Mouse (Mus musculus) retina, embryonic 14.5 days (tissue): ENCODE results near the gene Wnk4.

Source experiments
- DNase-seq: peaks from one replicate; pipeline ENCODE4 v3.0.0-alpha.2; 2015; ENCODE audit warnings: low spot score

Gene Wnk4

DNA sequence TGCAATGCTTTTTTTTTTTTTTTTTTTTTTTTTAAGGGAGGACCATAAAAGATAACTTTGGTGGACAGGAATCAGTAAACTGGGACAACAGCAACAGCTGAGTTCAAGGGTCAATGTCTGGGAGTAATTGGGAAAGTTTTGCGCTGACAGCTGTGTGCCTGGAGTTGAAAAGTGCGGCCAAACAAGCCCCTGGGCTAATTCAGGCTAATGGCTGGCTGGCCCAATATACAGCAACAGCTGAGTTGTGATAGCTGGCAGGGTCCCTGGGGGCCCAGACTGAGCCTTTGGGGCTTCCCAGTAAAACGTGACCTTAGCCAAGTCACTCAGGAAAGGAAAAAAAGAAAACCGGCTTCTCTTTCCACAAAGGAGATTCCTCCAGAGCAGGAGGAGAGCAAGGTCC lies 15.3 kb upstream of the Wnk4 start:
- peak; percentile 16 for DNase-seq

DNA sequence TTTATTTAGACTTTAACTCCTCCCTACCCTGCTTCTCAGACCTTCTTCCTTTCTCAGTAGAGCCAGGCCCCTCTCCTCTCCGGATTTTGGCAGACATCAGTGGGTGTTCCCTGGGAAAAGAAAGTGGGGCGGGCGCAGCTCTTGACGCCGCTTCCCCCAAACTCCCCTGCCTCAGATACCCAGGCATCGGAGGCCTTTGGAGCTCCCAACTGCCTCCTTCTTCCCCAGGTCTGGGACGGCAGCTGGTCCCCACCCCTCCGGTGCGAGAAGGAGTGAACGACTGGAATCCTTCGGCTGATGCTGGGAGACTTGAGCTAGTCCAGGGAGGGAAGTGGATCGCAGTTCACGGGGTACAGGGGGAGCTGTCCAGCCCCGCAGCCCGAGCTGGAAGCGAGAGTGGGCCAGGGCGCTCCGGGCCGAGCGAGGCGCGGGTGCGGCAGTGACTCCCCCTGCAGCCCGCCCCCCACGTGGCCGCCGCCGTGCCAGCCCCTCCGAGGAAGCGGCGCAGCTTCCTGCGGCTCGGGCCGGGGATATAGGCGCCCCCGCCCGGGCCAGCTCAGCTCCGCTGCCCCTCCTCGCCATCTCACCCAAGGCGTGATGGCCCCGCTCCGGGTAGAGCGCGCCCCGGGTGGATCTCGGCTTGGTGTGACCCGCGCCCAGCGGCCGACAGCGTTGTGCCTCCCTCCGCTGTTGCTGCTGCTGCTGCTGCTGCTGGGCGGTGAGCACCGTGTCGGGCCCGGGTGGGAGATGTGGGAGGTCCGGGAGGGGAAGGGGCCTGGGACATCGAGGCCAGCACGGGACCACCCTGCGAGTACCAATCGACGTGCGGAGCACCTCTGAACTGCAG lies 14.3 kb upstream of the Wnk4 start, which contains the start of gene Ramp2:
TSS of gene Ramp2 (plus strand) at position 174 of the 847 bp plus-strand sequence.
- DNase-seq: peak; percentile 49

DNA sequence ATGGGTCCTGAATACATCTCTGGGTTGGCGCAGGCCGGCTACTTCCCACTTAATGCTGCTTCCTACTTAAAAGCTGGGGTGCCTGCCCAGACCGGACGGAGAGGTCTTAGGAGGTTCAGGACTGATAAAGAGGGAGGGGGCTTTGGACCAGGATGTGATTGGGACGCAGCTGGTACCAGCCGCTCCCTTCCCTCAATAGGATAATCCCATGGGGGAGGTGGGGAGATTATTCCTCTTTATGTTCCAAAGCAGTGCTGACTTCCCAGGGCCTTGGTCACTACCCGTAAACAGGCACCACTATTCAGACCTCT lies 13.7 kb upstream of the Wnk4 start:
- DNase-seq: no peak

DNA sequence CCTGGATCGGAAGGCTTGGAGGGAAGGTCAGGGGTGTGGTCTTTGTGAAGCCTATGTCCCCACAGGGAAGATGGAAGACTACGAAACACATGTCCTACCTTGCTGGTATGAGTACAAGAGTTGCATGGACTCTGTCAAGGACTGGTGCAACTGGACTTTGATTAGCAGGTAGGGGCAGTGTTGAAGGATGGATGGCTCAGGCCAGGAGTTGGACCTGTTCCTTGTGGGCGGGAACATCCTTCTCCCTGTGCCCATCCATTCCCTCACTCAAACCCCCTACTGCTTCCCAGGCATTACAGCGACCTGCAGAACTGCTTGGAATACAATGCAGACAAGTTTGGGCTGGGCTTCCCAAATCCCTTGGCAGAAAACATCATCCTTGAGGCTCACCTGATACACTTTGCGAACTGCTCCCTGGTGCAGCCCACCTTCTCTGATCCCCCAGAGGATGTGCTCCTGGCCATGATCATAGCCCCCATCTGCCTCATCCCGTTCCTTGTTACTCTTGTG lies 12.8 kb upstream of the Wnk4 start:
- no peak for DNase-seq

DNA sequence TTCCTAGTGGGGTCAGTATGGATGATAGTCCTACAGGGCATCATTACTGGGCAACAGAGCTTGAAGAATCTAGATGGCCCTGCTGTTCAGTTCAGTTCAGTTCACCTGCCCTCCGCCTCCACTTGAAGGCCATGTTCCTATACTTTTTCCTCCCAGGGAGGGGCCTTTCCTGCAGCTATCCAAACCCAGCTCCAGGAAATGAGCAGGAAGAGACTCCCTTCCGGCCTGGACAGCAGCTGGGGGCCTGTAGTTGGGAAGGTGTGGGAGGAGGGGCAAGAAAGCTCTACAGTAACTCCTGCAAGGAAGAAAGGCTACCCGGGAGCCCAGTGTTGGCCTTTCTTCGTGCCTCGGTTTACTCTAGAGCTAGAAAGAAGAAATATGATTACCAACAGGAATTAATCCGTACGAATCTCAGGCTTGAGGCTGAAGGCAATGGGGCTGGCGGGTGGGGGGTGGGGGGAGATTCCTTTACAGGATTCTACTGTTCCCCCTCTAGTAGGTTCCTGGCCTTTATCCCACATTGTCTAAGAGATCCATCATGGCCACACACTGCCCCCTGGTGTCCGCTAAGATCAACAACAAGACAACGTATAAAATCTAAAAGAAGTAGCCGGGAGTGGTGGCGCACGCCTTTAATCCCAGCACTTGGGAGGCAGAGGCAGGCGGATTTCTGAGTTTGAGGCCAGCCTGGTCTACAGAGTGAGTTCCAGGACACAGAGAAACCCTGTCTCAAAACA lies 11.9 kb upstream of the Wnk4 start:
- DNase-seq: peak; percentile 84

DNA sequence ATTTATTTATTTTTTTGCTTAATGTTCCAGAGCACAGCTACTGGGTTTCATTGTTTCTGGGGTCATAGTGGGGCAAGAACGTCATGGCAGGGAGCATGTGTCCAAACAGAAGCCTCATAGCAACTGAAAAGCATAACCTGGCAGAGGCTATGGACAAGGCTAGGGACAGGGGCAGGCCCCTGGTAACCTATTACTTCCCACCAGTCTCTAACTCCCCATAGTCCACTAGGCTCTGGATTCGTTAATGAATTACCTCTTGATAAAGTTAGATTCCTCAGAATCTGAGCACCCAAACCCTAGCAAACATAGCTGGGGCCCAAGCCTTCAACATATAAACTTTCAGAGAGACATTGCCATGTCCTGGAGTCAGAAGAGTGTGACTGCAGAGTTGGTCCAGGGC lies 9.3 kb upstream of the Wnk4 start:
- DNase-seq: no peak

DNA sequence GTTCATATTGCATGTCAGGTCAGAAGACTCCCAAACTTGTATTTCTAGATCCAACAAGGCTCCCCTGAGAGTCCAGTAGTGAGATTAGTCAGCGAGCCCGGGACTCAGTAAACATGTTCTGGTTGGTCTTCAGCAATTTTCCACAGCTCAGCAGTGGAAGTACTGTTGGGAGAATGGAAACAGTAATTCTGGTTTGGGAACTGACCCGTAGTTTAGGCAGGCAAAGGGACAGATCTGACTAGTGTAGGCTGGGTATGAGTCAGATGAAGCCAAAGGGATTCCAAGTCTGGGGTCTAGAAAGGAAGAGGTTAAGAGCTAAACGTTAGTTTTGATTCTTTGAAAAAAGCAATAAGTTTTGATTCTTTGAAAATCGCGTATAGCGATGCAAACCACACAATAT lies 7.4 kb upstream of the Wnk4 start:
- no peak for DNase-seq

DNA sequence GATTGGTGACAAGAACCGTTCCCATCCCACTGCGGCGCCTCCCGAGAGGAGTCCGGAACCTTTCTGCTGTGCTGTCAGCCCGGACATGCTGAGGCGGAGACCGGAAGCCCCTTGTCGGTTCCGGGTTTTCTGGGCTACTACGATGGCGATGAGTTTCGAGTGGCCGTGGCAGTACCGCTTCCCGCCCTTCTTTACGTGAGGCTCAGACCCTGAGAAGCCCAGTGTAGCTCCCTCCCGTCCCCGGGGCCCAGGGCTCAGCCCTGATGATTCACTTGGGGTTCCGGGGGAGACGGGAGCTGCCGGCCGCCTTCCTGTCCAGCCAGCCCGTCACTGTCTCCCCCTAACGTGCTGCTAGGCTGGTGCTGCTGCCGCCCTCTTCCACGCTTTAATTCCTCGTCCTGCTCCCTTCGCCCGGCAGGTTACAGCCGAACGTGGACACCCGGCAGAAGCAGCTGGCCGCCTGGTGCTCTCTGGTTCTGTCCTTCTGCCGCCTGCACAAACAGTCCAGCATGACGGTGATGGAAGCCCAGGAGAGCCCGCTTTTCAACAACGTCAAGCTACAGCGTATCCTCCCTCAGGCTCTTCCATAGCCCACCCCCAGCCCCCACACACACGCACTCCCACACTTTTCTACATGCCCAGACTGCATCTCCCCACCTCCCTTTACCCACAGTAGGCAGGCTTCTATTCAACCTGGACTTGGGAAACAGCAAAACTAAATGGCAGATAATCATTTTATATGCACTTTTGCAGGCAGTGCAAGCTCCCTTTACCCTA lies 6.6 kb upstream of the Wnk4 start, which contains the start of gene Vps25:
TSS of gene Vps25 (plus strand) at position 95 of the 777 bp plus-strand sequence.
- DNase-seq: peak; percentile 89

DNA sequence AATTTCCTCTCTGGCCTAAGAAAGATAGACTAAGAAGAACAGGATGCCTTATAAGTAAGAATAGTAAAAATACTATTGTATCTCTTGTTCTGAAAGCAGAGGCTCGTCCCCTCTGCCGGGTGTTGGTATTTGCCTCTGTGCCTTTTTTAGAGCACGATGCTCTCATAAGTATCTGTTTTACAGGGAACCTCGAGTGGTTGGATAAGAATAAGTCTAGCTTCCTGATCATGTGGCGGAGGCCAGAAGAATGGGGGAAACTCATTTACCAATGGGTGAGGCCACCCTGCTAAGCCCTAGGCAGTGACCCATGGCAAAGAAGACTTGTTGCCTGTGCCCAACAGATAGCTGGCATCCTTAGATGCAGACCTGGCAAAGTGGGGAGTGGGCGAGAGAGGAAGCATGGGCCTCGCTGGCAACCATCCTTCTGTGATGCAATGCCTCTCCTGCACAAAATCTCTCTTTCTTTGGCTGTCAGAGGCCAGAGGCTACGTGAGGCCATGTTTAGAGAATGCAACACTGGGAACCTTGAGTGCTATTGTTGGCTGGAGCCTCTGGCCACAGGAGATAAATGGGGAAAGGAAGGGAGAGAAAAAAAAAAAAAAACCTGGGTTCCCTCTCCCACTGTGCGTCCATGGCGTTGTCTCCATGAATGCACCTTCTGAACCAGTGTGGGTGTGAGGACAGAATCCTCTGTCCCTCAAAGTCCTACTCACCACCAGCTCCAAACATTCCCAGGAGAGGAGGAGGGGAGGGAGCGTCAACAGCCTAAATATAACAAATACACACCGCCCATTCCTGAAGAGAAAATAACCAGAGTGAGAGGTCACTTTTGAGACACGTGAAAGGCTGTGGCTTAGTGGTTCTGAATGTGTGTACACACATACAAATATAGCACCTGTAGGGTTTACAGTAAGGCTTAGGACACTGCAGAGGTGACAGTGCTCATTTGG lies 4.3 kb upstream of the Wnk4 start:
- DNase-seq: no peak

DNA sequence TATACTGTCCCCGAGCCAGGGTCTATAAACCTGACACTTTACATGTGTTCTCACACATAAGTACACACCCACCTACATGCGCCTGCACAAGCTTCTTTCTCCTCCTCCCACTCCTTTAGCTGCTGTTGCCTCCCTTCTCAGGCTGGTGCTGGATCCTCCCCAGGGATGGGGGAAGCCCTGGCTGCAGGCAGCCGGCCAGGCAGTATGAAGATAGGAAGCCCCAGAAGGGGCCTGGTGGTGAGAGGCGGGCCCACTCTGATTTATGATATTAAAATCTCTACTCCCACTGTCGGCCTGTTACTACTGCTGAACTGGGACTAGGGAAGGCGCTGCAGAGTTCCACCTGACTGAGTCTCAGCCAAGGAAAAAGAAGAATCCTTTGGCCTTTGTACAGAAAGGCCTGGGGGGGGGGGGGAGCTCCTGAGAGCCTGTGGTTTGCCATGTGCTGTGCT lies 1.1 kb upstream of the Wnk4 start:
- DNase-seq: no peak

DNA sequence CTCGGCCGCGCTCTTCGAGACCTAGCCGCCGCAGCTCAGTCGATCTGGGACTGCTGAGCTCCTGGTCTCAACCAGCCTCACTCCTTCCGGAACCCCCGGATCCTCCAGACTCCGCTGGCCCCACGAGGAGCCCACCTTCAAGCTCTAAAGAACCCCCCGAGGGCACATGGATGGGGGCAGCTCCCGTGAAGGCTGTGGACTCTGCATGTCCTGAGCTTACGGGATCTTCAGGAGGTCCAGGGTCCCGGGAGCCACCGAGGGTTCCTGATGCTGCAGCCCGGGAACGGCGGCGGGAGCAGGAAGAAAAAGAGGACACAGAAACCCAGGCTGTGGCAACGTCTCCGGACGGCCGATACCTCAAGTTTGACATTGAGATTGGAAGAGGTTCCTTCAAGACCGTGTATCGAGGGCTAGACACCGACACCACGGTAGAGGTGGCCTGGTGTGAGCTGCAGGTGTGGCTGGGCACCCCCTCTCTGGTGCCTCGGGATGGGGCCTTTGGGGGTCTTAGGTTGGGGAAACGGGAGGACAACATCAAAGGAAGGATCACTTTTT lies 536 bp downstream of the Wnk4 start:
- no peak for DNase-seq

DNA sequence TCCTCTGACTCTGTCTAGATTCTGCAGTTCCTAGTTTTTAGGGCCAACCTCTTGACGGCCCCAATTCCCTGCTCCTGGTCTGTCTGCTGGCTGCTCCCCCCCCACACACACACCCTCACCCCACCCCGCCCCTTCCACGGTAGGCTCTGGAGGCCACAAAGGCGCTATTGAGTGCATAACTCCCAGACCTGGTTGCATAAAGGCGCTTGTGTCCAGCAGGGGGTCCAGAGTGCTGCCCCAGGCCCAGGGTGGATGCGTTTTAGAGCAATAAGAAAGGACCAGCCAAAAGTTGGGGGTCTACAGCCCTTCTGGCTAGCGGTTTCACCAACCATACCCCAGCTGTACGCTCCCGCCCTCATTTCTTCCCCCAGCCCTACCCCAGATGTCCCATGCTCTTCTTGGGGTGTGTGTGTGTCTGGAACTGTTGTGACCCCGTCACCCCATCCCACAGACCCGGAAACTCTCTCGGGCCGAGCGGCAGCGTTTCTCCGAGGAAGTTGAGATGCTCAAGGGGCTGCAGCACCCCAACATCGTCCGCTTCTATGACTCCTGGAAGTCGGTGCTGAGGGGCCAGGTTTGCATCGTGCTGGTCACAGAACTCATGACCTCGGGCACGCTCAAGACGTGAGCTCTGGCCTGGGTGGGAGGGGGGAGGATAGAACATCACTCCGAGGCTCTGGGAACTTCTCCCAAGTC lies 2.1 kb downstream of the Wnk4 start:
- DNase-seq: no peak

DNA sequence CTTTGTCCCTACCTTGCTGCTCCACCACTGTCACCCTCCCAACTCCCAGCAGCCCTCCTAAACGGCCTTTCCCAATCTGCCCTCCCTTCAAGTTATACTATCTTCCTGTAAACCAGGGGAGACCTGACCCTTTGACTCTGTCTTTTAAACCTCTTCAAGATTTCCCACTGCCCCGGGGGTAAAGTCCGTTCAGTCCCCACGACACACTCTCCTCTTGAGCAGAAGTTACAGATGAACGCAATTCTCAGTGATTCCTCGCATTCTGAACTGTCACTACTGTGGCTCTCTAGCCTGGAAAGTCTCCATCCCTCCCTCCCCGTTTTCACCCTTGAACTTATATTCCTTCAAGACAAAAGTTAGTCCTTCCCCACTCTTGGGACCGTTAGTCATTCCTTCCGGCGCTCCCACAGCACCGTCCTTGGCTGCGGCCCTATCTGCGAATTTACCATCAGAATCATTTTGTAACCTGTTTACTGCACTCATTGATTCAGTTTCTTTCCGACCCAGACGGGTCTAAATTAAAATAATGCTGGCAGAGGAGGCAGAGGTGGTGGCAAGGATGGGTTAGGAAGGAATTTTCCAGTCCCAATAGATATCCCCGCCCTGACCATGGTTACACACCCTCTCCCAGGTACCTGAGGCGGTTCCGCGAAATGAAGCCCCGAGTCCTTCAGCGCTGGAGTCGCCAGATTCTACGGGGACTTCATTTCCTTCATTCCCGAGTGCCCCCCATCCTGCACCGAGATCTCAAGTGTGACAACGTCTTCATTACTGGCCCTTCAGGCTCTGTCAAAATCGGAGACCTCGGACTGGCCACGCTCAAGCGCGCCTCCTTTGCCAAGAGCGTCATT lies 3.0 kb downstream of the Wnk4 start:
- DNase-seq: no peak

DNA sequence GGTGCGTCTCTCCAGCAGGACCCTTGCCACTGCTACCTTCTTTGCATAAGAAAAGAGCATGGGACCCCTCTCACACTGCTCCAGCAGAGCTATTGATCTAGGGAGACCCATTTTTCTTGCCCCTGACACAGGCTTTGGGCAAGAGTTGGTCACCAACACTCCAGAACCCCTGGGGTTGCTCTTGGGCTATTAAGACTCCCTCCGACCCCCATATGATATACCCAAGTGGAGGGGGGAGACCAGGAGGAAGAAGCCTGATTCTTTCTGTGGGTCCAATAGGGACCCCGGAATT lies 3.6 kb downstream of the Wnk4 start:
- DNase-seq: no peak

DNA sequence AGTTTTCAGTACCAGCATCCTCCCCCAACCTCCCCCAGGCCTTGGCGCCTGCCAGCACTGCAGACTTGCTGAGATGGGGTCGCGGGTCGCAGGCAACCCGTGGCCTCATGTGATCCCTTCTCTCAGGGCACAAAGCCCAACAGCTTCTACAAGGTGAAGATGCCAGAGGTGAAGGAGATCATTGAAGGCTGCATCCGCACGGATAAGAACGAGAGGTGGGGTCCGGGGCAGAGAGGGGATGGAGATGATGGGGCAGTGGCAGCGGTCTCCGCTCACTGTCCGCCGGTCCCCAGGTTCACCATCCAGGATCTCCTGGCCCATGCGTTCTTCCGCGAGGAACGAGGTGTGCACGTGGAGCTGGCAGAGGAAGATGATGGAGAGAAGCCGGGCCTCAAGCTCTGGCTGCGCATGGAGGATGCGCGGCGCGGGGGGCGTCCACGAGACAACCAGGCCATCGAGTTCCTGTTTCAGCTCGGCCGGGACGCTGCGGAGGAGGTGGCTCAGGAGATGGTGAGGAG lies 4.6 kb downstream of the Wnk4 start:
- no peak for DNase-seq

DNA sequence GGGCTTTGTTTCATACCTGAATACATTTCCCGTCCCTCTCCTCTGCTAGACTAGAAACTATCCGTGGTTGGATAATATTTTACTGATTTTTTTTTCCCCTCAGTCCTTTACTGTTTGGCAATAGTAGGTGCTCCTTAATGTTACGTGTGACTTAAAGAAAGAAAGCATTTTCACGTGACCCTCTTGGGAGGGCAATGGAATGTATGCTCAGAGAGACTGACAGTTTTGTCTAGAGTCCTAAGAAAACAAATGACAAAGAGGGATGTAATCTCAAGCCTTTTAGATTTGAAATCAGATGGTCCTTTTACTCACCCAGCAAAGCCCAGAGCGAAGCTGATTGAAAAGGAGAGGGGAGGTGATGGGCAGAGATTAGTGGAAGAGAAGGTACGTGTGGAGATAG lies 5.5 kb downstream of the Wnk4 start:
- no peak for DNase-seq

DNA sequence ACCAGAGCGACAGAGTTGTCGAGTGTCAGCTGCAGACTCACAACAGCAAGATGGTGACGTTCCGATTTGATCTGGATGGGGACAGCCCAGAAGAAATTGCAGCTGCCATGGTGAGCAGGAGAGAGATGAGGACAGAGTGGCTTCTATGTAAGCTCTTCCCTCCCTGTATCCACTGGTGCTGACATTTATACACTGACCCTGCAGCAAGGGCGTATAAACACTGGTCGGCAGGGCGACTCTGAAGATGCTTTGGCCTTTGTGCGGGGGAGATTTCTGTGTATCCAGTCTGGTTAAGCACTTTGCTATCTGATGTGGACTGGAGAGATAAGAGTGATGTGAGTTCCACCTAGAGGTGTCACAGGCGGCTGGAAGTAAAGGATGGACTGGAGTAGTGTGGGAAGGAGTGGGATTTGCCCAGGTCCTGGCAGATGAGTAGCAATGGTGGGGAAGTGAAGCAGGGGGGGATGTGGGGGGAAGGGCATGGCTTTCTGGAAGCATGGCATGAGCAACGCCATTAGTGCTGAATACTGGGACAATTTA lies 9.3 kb downstream of the Wnk4 start:
- DNase-seq: peak; percentile 55

DNA sequence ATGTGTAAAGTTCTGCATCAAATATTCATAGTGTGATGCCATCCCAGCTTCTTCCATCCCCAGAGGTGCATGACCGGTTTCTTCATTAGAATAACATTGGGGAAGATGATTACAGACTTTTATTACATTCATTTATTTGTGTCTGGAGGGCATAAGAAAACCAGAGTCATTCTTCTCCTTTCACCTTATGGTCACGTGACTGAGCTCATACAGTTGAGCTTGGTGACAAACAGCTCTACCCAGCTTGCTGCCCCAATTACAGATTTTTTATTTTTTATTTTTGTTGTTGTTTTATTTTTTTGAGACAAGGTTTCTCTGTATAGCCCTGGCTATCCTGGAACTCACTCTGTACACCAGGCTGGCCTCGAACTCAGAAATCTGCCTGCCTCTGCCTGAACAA lies 12.1 kb downstream of the Wnk4 start:
- no peak for DNase-seq

DNA sequence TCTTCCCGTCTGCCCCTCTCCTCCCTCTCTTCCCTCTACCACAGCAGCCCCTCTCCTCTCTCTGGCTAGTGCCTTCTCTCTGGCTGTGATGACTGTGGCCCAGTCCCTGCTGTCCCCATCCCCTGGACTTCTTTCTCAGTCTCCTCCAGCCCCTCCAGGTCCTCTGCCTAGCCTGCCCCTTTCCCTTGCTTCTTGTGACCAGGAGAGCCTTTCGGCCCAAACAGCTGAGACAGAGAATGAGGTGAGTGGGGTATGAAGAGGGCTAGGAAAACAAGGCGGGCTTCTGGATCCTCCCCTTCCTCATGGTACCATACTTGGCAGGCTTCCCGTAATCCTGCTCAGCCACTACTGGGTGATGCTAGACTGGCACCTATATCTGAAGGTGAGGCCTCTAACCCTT lies 14.9 kb downstream of the Wnk4 start:
- no peak for DNase-seq
